Mouse (Mus musculus): ENCODE results near the gene Zmynd15.

Gene Zmynd15

DNA sequence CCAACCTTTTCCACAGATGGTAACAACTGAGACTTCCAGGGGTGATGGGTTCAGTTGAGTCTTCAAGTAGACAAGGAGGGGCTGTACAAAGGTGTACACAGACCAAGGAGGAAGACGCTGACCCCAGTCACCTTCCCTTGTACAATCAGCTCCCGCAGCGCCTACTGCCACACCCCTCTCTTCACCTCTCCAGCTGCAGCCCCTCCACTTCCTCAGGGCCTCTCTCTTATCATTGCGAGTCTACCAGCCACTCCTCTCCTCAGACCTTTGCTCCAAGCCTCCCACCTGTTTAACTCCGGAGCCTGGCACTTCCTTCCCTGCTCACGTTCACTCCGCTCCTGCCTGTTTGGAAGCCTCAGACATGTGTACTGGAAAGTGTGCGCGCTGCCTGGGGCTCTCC lies 45.7 kb downstream of the Zmynd15 start, which contains the start of gene Tm4sf5:
Gene Tm4sf5, plus strand, starts transcription at position 275 of the 400 bp plus-strand sequence.
- DNase-seq (ENCODE audit: low read depth, low spot score): no peak

DNA sequence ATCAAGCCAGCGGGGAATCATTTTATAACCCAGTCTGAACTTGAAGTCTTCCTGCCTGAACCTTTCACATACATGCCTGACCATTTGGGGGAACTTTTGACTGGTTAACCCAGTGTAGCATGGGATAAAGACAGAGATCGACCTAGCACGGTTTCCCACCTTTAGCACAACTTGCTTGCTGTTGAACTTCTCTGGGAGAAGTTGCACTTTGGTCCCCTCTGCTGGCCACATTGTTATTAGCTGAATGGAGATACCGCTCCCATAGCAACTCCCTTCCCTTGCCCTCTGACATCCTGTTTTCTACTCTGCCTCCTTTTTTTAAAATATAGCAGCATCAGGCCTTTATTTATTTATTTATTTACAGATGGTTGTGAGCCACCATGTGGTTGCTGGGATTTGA lies 47.2 kb downstream of the Zmynd15 start:
- no peak for DNase-seq (ENCODE audit: low read depth, low spot score)

DNA sequence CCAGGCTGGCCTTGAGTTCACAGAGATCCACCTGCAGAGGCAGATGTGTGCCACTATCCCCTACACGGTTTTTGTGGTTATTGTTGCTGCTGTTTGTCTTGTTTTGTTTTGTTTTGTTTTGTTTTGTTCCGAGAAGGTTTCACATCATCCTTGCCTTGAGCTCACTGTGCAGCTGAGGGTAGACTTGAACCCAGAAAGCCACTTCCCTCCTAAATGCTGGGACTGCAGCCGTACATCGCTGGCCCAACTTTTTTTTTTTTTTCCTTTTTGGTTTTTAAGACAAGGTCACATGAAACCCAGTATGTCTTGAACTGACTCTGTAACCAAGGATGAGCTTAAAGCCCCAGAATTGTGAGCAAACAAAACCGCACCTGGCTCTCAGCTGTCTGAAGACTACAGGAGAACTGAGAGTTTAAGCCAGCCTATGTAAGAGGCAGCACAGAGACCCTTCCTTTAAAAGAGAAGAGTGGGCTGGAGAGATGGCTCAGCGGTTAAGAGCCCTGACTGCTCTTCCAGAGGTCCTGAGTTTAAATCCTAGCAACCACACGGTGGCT lies 47.8 kb downstream of the Zmynd15 start:
- DNase-seq (ENCODE audit: low read depth, low spot score): no peak

DNA sequence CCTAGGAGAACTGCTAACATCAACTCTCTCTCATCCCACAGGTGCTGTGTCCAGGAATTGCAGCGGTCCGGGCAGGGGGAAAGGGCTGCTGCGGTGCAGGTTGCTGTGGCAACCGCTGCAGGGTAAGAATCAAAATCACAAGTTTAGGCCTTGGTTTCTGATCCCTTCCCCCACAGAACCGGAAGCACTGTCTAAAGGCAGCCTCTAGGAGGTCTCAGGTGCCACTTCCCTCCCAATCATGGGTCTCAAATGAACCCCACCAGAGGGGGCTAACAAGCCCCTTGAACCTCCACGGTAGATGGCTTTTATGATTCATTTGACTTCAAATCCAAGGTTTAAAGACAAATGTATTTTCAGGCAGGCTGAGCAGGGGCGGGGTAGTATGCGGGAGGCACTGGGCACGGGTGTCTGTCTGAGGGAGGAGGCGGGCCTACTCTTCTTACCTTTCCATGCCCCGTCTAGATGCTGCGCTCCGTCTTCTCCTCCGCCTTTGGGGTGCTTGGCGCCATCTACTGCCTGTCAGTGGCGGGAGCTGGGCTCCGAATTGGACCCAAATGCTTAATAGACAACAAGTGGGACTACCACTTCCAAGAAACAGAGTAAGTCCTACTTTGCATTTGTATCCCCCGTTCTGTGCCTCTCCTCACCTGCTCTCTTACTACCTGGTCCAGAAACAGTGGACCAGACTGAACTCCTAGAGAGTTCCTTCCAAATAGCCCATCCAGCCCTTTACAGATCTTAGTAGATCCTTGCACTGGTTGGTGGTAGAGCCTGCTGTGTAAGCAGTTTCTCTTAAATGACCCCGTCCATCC lies 50.7 kb downstream of the Zmynd15 start:
- peak; percentile 38 for DNase-seq (ENCODE audit: low read depth, low spot score)

DNA sequence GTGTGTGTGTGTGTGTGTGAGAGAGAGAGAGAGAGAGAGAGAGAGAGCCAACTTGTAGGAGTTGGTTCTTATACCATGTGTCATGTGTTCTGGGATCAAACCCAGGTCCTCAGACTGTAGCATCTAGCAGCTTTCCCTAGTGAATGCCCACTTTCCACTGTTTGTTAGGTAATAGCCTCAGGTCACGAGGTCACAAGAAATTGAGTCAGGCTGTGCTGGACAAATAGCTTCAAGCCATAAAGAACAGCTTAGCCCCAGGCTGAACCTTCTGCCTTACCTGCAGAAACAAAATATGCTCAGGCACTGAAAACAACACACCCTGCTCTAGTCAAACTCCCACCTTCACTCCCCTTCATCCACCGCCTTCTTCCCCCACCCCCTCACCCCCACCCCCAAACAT lies 52.0 kb downstream of the Zmynd15 start:
- no peak for DNase-seq (ENCODE audit: low read depth, low spot score)

DNA sequence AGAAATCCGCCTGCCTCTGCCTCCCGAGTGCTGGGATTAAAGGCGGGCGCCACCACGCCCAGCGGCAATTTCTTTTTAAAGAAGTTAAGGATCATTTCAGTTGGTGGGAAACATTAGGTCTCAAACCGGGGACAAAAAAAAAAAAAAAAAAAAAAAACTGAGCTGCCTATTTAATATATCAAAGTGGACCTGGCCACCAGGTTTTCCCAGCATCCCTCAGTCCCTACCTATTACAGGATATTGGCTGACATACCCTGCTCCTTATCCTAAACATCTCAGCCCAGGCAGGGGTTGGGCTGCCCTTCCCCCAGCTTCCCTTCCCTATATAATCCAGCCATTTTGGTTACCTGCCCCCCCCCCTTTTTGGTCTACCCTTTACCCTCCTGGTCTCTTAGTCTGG lies 52.6 kb downstream of the Zmynd15 start:
- DNase-seq (ENCODE audit: low read depth, low spot score): no peak

DNA sequence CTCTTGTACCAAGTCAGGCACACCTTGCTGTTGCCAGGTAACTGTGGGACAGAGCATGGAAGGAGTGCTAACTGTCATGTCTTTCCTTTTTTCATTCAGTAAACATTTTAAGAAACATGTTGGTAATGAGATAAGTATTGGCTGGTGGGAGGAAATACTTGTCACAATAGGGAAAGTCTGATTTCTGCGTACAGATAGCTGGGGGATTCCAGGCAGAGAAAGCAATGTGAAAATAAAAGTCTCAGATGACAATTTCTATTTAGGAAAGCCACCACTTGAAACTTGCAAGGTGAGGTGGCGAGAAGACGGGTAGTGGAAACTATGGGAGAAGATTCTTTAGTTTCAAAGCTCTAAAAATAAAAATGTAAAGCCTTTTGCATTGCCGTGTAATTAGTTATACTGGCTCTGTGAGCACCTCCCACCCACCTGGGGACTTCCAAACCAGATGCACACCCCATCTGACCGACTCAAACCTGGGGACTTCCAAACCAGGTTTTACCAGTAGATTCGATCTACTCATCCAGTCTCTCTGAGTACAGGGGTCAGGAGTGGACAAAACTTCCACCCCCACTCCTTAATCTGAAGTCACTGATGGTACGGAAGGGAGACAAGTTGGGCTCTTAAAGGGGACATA lies 53.6 kb downstream of the Zmynd15 start:
- no peak for DNase-seq (ENCODE audit: low read depth, low spot score)

DNA sequence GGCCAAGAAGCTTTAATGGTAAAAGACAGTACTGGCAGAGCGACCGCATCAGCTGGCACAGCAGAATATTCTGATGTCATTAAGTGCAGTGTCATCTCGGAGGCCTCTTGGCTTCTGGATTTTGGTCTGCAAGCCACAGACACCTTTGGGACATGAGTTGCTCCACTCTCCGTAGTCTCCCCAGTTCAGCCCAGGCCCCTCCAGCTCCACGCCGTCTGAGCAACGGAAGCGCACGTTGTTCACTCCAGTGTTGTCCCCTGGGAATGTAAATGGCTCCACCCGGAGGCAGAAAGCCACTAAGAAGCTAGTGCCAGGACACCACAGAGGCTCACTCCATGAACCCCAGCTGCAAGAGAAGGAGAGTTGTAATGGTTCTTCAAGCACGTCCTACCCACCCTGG lies 54.3 kb downstream of the Zmynd15 start:
- no peak for DNase-seq (ENCODE audit: low read depth, low spot score)

DNA sequence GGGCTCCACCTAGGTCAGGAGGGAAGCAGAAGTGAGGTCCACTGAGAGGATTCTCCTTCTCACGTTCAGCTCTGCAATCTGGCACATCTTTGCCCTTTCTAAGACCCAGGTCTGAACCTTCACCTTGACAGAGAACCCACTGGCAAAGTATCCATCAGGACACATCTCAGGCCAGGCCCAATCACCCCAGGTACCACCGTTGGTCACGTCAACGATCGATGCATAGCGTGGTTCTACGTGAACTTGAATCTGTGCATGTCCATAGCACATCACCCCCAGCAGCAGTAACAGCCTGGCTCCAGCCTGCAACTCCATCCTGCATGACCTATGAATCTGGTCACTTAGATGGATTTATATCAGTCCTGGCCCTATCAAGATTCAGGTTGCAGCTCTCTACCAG lies 55.1 kb downstream of the Zmynd15 start, which contains the start of gene Vmo1:
Gene Vmo1, minus strand, starts transcription at position 329 of the 400 bp plus-strand sequence.
- no peak for DNase-seq (ENCODE audit: low read depth, low spot score)

All from telencephalon, adult 2 months (tissue).